Mouse (Mus musculus) lung, embryonic 14.5 days (tissue): ENCODE measurements at regions not wholly inside any gene's neighbourhood (a gene's known extent, or its start where the extent isn't known, plus 50 kb on each side); places are given as distances from the start of the nearest gene placed in this dataset.

Experiments used
- ATAC-seq: fragments of 200-750 bp; cut with Nextera tagmentation; 2 replicates; pipeline ENCODE4 v1.8.0; 2017; ENCODE audit warnings: mild to moderate bottlenecking, moderate TSS enrichment, moderate library complexity; ENCODE audit not compliant: insufficient read depth
- DNase-seq: peaks from one replicate; pipeline ENCODE4 v3.0.0-alpha.2; 2015
- H3K27ac ChIP-seq: fragments of 300-500 bp; sonication (generic); 2 replicates; pipeline ENCODE4 v1.5.1; 2014; ENCODE audit warnings: low read depth, mild to moderate bottlenecking, moderate library complexity
- H3K27me3 ChIP-seq: fragments of 300-500 bp; sonication (generic); 2 replicates; pipeline ENCODE4 v1.6.1; 2014; ENCODE audit warnings: low read length, control low read depth; ENCODE audit not compliant: insufficient read depth
- H3K36me3 ChIP-seq: fragments of 300-500 bp; sonication (generic); 2 replicates; pipeline ENCODE4 v1.6.1; 2014; ENCODE audit warnings: control low read depth; ENCODE audit not compliant: insufficient read depth
- H3K4me1 ChIP-seq: fragments of 300-500 bp; sonication (generic); 2 replicates; pipeline ENCODE4 v1.6.1; 2014; ENCODE audit warnings: antibody characterized with exemption, control low read depth; ENCODE audit not compliant: insufficient read depth
- H3K4me2 ChIP-seq: fragments of 300-500 bp; sonication (generic); 2 replicates; pipeline ENCODE4 v1.6.1; 2014; ENCODE audit warnings: mild to moderate bottlenecking
- H3K4me3 ChIP-seq: fragments of 300-500 bp; sonication (generic); 2 replicates; pipeline ENCODE4 v1.5.1; 2014; ENCODE audit warnings: low read depth, low read length
- H3K9ac ChIP-seq: fragments of 300-500 bp; sonication (generic); 2 replicates; pipeline ENCODE4 v1.6.1; 2014
- H3K9me3 ChIP-seq: fragments of 300-500 bp; sonication (generic); 2 replicates; pipeline ENCODE4 v1.6.1; 2016; ENCODE audit warnings: low read depth, low read length, control low read depth
- CTCF ChIP-seq: IDR thresholded peaks from 2 replicates; pipeline ENCODE4 v1.5.1; 2016; ENCODE audit warnings: antibody characterized with exemption, low read depth
- WGBS: fragments of 180-500 bp; shearing (Covaris S2); extraction: QIAGEN DNeasy Blood & Tissue Kit; methylation state at CpG from one replicate; pipeline ENCODE4 v1.1.7; 2014; 5-methylcytosine and 5-hydroxymethylcytosine counted together

DNA sequence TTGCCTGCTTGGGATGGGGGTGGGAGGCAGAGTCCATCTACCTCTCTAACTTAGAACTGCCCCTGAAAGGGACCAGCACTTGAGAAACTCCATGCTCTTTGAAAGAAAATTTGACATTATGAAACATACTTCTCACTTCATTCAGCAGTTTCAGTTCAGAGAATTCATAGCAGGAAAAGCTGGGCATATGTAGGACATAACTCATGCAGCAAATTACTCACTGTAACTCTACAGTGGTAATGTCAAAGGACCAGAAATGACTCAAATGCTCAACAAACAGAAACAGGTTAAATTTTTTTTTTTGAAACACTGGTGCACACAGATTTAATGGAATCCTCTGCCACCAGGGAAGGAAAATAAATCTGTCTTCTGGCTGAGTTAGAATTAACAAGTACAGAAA lies 56.5 kb upstream of the Arnt2 start:
- TF ChIP-seq CTCF, result no peak
- Histone ChIP-seq H3K36me3 (no peaks in the 10 kb centered on the region), H3K9ac (no peak overlapping the region), H3K4me2 (no peak overlapping the region), H3K9me3 (no peaks in the 10 kb centered on the region), H3K27ac (peak overlapping the region; percentile 10; the same call in 1 of the 2 replicates), H3K27me3 (no peaks in the 10 kb centered on the region), H3K4me1 (0 out of 2 replicates have a peak, but pooled peaks cover 3% of the 10 kb centered on the region), H3K4me3 (no peak overlapping the region)
- no peak for ATAC-seq
- DNase-seq, result peak; percentile 35

DNA sequence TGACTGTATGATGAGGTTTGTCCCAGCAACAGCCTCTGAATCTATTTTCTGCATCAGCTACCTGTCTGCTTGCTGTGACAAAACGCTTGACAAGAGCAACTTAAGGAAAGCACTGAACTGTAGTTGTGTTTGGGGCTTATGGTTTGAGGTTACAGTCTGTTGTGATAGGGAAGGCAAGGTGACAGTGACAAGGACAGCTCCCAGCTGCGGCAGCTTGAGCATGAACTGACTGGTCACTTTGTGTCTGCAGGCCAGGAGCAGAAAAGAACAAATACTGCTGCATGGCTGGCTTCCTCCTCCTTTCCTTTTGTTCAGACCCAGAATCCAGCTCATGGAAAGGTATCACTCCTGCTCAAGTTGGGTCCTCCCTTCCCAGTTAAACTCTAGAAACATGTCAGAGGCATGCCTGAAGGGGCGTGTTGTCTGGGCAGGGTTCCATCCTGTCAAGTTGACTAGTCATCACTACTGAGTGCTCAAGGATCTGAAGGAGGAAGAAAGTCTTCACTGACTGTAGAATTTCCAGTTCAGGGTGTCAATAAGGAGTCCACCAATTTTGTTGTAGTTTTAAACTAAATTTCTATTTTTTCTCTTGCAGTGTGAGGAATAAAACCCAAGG lies 55.7 kb upstream of the Arnt2 start:
- H3K36me3 ChIP-seq, result no peaks in the 10 kb centered on the region
- no peak for TF ChIP-seq CTCF
- peak; percentile 74 for DNase-seq
- ATAC-seq, result peak; percentile 74; the same call in 1 of the 2 replicates
- H3K4me1 ChIP-seq, result 0 out of 2 replicates have a peak, but pooled peaks cover 3% of the 10 kb centered on the region
- H3K27ac ChIP-seq, result no peak overlapping the region; the same call in 1 of the 2 replicates
- H3K4me3 ChIP-seq, result no peak overlapping the region
- no peaks in the 10 kb centered on the region for H3K27me3 ChIP-seq
- no peak overlapping the region for H3K4me2 ChIP-seq
- WGBS, result 37% methylated on average over 3 of the region's 3 CpGs
- no peak overlapping the region for H3K9ac ChIP-seq
- H3K9me3 ChIP-seq, result no peaks in the 10 kb centered on the region
